Mouse (Mus musculus) midbrain, postnatal 0 days (tissue): Measurements from ENCODE around the gene Snrpf. TPM values are rescaled to one million over a fixed set of nuclear protein-coding genes. Genes with fewer than 3 reads are reported as not detected.

Source experiments
- ATAC-seq: fragments of 200-750 bp; cut with Nextera tagmentation; 2 replicates; pipeline ENCODE4 v1.8.0; 2017; ENCODE audit warnings: moderate number of reproducible peaks, mild to moderate bottlenecking, moderate TSS enrichment, moderate library complexity; ENCODE audit not compliant: low FRiP score
- DNase-seq: peaks from one replicate; pipeline ENCODE4 v3.0.0-alpha.2; 2015; ENCODE audit warnings: low spot score
- H3K27ac ChIP-seq: fragments of 300-500 bp; sonication (generic); 2 replicates; pipeline ENCODE4 v1.5.1; 2014; ENCODE audit warnings: low read depth, mild to moderate bottlenecking, low read length, mixed read lengths
- H3K27me3 ChIP-seq: fragments of 300-500 bp; sonication (generic); 2 replicates; pipeline ENCODE4 v1.6.1; 2014; ENCODE audit warnings: low read length, control low read depth, mixed read lengths; ENCODE audit not compliant: insufficient read depth
- H3K36me3 ChIP-seq: fragments of 300-500 bp; sonication (generic); 2 replicates; pipeline ENCODE4 v1.6.1; 2014; ENCODE audit warnings: low read length, control low read depth, mixed read lengths; ENCODE audit not compliant: insufficient read depth
- H3K4me1 ChIP-seq: fragments of 300-500 bp; sonication (generic); 2 replicates; pipeline ENCODE4 v1.6.1; 2014; ENCODE audit warnings: mild to moderate bottlenecking, control low read depth, antibody characterized with exemption, low read length, mixed read lengths; ENCODE audit not compliant: insufficient read depth
- H3K4me2 ChIP-seq: fragments of 300-500 bp; sonication (generic); 2 replicates; pipeline ENCODE4 v1.6.1; 2014; ENCODE audit warnings: low read depth, mild to moderate bottlenecking, low read length, mixed read lengths; ENCODE audit not compliant: poor library complexity, severe bottlenecking
- H3K4me3 ChIP-seq: fragments of 300-500 bp; sonication (generic); 2 replicates; pipeline ENCODE4 v1.5.1; 2014; ENCODE audit warnings: low read depth, mild to moderate bottlenecking, low read length, moderate library complexity
- H3K9ac ChIP-seq: fragments of 300-500 bp; sonication (generic); replicated peaks from 2 replicates; pipeline ENCODE4 v1.6.1; 2014; ENCODE audit warnings: mild to moderate bottlenecking, low read length, moderate library complexity, mixed read lengths; ENCODE audit not compliant: poor library complexity, severe bottlenecking
- H3K9me3 ChIP-seq: fragments of 300-500 bp; sonication (generic); 2 replicates; pipeline ENCODE4 v1.6.1; 2016; ENCODE audit warnings: low read length, control low read depth
- CTCF ChIP-seq: IDR thresholded peaks from 2 replicates; pipeline ENCODE4 v1.5.1; 2016; ENCODE audit warnings: antibody characterized with exemption, mild to moderate bottlenecking
- WGBS: fragments of 180-500 bp; shearing (Covaris S2); extraction: QIAGEN DNeasy Blood & Tissue Kit; methylation state at CpG from one replicate; pipeline ENCODE4 v1.1.7; 2014; 5-methylcytosine and 5-hydroxymethylcytosine counted together
- polyA plus RNA-seq: library from polyadenylated mRNA; unstranded; fragments of >200 nt; fragmentation: Nextera tagmentation; extraction: Ambion mirVana; gene quantifications from 2 replicates; pipeline ENCODE4 v1.2.1, GENCODE M21; 2015
- total RNA-seq: library from RNA; depleted of rRNA; stranded (reverse); fragments of >200 nt; gene quantifications from 2 replicates; pipeline ENCODE4 v1.2.3, GENCODE M21; 2014

The Snrpf gene
- total and polyA plus RNA-seq, 2 experiments from 2014 or later: 34.8 to 50.5 TPM

- Histone ChIP-seq H3K4me2 (no peak overlapping the region), H3K4me1 (no peaks in the 10 kb centered on the region), H3K4me3 (no peak overlapping the region), H3K27ac (no peak overlapping the region), H3K36me3 (no peaks in the 10 kb centered on the region), H3K9ac (no peak overlapping the region), H3K27me3 (no peaks in the 10 kb centered on the region), H3K9me3 (no peaks in the 10 kb centered on the region)
- ATAC-seq (no peak), DNase-seq (no peak)
- 91% methylated on average over 10 of the region's 10 CpGs for WGBS
- no peak for TF ChIP-seq CTCF
These were observed 34.6 kb upstream of the Snrpf start for GRCm38 (mm10) chr10:93624151-93624550.

- DNase-seq (no peak), ATAC-seq (no peak)
- no peak for TF ChIP-seq CTCF
- H3K9ac ChIP-seq: no peak overlapping the region
- H3K4me1 ChIP-seq: no peaks in the 10 kb centered on the region
- WGBS: 73% methylated on average over 9 of the region's 9 CpGs
- H3K4me3 ChIP-seq: no peak overlapping the region
- H3K36me3 ChIP-seq: no peaks in the 10 kb centered on the region
- H3K9me3 ChIP-seq: no peaks in the 10 kb centered on the region
- H3K4me2 ChIP-seq: no peak overlapping the region
- no peaks in the 10 kb centered on the region for H3K27me3 ChIP-seq
- no peak overlapping the region for H3K27ac ChIP-seq
These were observed 34.2 kb upstream of the Snrpf start for GRCm38 (mm10) chr10:93623725-93624124.

GRCm38 (mm10) chr10:93620438-93621179, 31.1 kb upstream of the Snrpf start:
- no peak for TF ChIP-seq CTCF
- Histone ChIP-seq H3K9me3 (no peaks in the 10 kb centered on the region), H3K27ac (no peak overlapping the region), H3K4me2 (no peak overlapping the region), H3K9ac (no peak overlapping the region), H3K27me3 (no peaks in the 10 kb centered on the region), H3K4me1 (no peaks in the 10 kb centered on the region), H3K36me3 (no peaks in the 10 kb centered on the region), H3K4me3 (no peak overlapping the region)
- ATAC-seq (no peak), DNase-seq (no peak)
- 70% methylated on average over 7 of the region's 7 CpGs for WGBS

GRCm38 (mm10) chr10:93614850-93615249, 25.3 kb upstream of the Snrpf start:
- Histone ChIP-seq H3K9ac (no peak overlapping the region), H3K36me3 (no peaks in the 10 kb centered on the region), H3K27me3 (no peaks in the 10 kb centered on the region), H3K9me3 (no peaks in the 10 kb centered on the region), H3K4me2 (no peak overlapping the region), H3K4me3 (no peak overlapping the region), H3K4me1 (no peaks in the 10 kb centered on the region), H3K27ac (no peak overlapping the region)
- DNase-seq (no peak), ATAC-seq (no peak)
- 74% methylated on average over 8 of the region's 8 CpGs for WGBS
- no peak for TF ChIP-seq CTCF

GRCm38 (mm10) chr10:93611419-93612007, 22.0 kb upstream of the Snrpf start:
- no peaks in the 10 kb centered on the region for H3K27me3 ChIP-seq
- H3K4me2 ChIP-seq: peak overlapping the region; percentile 29; the same call in 1 of the 2 replicates
- no peaks in the 10 kb centered on the region for H3K9me3 ChIP-seq
- peak; percentile 95 for TF ChIP-seq CTCF
- peak; percentile 80 for DNase-seq
- H3K4me3 ChIP-seq: no peak overlapping the region
- no peak overlapping the region for H3K27ac ChIP-seq
- no peak overlapping the region for H3K9ac ChIP-seq
- no peaks in the 10 kb centered on the region for H3K4me1 ChIP-seq
- no peaks in the 10 kb centered on the region for H3K36me3 ChIP-seq
- ATAC-seq: no peak
- 33% methylated on average over 18 of the region's 18 CpGs for WGBS

GRCm38 (mm10) chr10:93610896-93611295, 21.4 kb upstream of the Snrpf start:
- Histone ChIP-seq H3K4me1 (no peaks in the 10 kb centered on the region), H3K9ac (no peak overlapping the region), H3K27ac (no peak overlapping the region), H3K4me3 (no peak overlapping the region), H3K9me3 (no peaks in the 10 kb centered on the region), H3K4me2 (no peak overlapping the region), H3K36me3 (no peaks in the 10 kb centered on the region), H3K27me3 (no peaks in the 10 kb centered on the region)
- no peak for ATAC-seq
- 97% methylated on average over 1 of the region's 1 CpGs for WGBS
- no peak for DNase-seq
- TF ChIP-seq CTCF: no peak
